Mouse (Mus musculus) neutrophil, adult 5-6 weeks (primary cell): Measurements from ENCODE around the gene Ulk3. TPM values are rescaled to one million over a fixed set of nuclear protein-coding genes. Genes with fewer than 3 reads are reported as not detected.

ENCODE experiments used
- ATAC-seq: fragments of 151-379, 151-347 bp; 2 replicates; pipeline ENCODE4 v1.8.0; 2017; ENCODE audit warnings: mild to moderate bottlenecking, moderate TSS enrichment; ENCODE audit not compliant: insufficient number of reproducible peaks, poor library complexity, low FRiP score, severe bottlenecking; ENCODE audit errors: extremely low read depth
- total RNA-seq: library from RNA; stranded (forward); fragments of 200-1000 nt; gene quantifications from 2 replicates; pipeline ENCODE4 v1.2.3, GENCODE M21; 2017

The Ulk3 gene
- total RNA-seq, 1 experiment from 2014 or later: 34.4 TPM

DNA sequence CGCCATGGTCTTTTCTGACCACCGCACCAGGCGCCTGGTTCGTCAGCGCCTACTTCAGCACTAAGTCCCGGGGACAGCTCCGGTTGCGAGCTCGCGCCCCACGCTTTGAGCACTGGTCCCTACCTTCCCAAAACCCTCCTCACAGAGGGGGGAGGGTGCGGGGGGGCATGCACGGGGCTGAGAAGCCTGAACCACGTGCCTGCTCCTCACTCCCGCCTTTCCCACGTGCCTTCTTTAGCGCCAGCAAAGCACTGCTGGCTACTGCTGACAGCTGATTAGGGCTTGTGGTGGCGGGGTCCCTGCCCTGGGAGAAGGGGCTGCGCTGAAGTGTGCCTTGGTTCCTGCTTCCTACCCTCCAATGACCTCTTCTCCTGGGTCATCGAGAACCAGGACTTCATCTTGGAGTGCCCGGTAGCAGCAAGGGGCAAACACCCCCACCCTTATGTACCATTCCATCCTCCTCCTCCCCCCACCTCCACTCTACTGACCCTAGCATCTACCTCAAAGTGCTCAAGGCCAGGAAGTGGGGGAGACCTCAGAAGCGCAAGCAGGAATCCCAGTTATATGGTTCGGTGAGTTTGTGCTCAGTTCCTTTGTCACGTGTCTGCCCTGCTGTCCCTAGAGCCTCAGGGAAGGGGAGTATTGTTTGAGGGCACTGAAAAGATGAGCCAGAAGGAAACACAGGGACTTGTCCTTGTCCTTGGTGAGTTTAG lies 17.0 kb downstream of the Ulk3 start, which contains the start of gene Cplx3:
Cplx3 (minus strand) TSS at position 143 of the 713 bp plus-strand sequence.
- ATAC-seq: no peak

DNA sequence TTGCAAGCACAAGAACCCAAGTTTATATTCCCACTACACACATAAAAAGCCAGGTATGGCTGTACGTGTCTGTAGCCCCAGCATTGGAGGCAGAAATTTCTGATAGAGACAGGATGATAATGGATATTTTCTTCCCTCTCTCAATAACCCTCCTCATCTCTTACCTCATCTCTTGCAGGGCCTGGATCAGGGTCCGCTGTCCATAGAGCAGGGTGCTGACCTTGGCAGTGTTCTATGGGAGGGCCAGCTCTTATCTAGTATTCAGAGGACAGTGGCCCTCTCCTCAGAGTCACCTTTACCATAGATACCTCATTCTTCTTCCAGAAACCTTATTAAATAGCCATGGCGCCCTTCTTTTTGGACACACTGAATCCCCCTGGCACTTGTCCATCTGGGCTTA lies 20.6 kb downstream of the Ulk3 start:
- ATAC-seq: no peak

GRCm38 (mm10) chr9:57610359-57610826 lies 21.1 kb downstream of the Ulk3 start:
- ATAC-seq: no peak

GRCm38 (mm10) chr9:57612587-57612986 lies 23.3 kb downstream of the Ulk3 start:
- ATAC-seq: no peak

DNA sequence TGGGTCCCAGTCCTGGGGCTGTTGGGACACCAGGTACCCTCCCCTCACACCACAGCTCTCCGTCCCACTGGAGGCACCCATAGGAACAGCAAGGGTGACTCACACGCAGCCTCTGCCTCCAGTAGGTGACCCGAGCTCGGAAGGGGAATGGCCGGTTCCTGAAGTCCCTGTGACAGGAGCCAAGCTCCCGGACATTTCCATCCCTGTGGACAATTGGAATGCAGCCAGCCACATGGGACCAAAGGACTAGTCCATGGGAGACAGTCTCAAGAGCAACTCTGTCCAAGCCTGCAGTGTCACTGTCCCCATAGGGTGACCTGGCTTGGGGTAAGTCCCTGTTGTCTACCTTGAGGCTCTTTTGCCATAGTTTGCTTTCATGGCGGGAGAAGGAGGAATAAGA lies 24.7 kb downstream of the Ulk3 start:
- ATAC-seq: no peak

DNA sequence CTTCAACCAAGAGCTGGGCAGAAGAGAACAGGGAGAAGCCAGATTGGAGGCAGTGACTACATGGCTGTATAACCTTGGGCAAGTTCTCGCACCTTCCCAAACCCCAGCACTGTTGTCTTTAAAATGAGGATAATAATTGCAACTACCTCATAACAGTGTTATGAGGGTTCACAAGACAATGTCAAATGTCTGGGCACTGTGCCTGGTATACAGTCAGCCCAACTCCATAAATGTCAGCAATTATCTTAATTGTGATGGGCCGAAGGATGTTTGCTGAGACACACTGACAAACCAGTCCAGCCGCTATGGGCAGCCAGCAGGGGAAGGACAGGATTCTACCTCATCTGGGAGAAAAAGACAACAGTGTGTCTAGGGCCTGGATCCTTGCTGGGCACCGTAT lies 25.5 kb downstream of the Ulk3 start:
- ATAC-seq: no peak

GRCm38 (mm10) chr9:57617556-57618169 lies 28.4 kb downstream of the Ulk3 start:
- ATAC-seq: no peak

DNA sequence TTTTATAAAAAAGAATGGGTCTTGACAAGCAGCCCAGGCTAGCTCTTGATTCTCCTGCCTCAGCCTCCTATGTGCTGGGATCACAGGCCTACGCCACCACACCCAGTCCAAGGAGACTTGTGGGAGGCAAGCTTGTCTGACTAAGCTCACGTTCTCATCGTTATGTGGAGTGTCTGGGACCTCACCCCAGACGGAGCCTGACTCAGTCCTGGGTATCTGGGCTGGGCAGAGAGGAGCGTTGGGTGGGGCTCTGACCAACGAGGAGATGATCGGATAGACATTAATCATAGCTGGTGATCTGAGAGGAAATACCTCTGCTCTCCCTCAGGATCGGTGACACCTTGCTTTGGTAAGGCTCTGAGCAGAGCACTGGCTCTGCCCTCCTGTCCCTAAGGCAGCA lies 29.6 kb downstream of the Ulk3 start:
- ATAC-seq: no peak

GRCm38 (mm10) chr9:57620674-57621073 lies 31.4 kb downstream of the Ulk3 start, which contains the start of gene Lman1l:
Gene Lman1l (minus strand): TSS chr9:57620774.
- no peak for ATAC-seq

DNA sequence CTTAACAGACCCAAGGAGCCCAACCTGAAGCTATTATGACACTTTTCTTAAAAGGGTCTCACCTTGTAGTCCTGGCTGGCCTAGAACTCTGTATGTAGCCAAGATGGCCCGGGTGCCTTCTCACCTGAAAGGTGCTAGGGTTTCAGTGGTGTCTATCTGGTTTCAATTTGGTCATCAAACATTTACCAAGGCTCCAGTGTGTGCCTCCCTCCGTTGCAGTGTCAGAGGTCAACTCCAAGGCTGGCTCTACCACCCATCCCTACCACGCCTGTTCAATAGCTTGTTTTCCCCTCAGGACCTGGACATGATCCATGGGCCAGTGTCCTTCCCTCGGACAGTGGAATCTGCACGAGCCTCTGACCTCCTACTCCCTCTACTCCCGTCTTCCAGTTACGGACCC lies 35.0 kb downstream of the Ulk3 start:
- ATAC-seq: no peak

DNA sequence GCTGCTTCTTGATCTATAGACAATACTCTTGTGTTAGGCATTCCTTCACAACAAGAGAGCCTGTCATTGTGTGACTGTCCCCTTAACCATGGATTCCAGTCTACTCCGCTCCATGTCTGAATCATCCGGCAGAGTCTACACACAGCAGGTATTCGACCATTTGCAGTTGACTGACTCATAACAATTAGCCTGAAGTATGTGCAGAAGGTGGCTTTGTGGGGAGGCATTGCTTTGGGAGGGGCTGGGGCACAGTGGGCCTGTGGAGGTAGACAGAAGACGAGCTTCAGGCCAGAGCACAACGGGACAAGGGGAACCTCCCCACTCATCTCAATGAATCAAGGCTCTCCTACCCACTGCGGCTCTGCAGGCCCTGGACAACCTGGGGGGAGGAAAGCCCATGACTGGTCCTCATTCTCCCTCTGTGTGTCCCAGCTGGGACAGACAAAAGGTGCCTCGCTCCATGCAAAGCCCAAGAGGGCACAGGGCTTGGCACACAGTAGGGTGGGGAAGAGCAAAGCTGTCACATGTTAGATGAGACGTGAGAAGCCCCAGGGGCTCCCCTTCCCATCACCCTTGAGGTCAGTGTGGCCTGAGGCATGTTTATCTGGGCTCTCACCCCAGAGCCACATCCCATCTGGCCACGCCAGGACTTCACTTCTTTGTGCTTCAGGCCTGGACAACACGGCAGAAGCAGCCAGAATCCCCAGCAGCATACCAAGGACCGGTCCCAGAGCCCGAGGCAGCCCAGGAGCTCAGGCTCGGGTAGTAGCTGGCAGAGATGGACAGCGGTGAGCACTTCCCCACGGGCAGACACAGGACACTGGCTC lies 36.6 kb downstream of the Ulk3 start:
- ATAC-seq: no peak

DNA sequence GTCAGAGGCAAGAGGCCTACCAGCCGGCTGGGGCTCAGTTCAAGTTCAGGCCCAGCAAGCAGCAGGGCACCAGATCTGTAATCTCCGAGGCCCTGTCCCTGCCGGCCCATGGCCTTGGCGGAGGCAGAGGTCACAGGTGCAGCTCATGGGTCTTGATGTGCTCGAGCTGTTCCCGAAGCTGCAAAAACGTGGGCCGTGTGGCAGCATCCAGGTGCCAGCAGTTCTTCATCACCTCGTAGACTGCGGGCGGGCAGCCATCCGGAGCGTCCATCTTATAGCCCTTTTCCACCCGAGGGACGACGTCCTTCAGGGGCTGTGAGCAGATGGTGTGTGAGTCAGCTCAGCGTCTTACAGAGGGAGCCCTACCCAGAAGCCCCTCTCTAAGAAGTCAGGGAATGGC lies 37.9 kb downstream of the Ulk3 start:
- ATAC-seq: no peak

GRCm38 (mm10) chr9:57627892-57628291 lies 38.6 kb downstream of the Ulk3 start:
- ATAC-seq: no peak

DNA sequence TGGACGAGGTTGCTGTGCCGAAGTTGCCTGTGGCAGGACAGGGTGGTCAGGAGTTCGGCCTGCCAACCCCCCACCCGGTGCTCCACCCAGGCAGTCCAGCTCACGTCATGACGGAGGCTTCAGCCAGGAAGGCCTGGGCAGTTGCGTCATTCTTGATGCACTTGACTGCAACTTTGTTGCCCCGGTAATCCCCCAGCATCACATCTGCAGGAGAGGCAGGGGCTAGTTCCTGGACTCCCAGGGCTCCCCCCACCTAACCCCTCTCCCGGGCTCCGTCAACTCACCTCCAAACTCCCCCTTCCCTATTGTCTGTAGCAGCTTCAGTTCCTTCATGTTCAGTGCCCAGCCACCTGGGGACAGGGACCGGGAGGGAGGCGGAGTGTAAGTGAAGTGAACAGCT lies 39.5 kb downstream of the Ulk3 start:
- ATAC-seq: no peak

- peak; percentile 61 for ATAC-seq
These were observed 40.0 kb downstream of the Ulk3 start for GRCm38 (mm10) chr9:57629118-57629874.

GRCm38 (mm10) chr9:57633481-57634024 lies 44.3 kb downstream of the Ulk3 start:
- ATAC-seq: no peak

- ATAC-seq: no peak
These were observed 48.0 kb downstream of the Ulk3 start for GRCm38 (mm10) chr9:57637272-57637671.

DNA sequence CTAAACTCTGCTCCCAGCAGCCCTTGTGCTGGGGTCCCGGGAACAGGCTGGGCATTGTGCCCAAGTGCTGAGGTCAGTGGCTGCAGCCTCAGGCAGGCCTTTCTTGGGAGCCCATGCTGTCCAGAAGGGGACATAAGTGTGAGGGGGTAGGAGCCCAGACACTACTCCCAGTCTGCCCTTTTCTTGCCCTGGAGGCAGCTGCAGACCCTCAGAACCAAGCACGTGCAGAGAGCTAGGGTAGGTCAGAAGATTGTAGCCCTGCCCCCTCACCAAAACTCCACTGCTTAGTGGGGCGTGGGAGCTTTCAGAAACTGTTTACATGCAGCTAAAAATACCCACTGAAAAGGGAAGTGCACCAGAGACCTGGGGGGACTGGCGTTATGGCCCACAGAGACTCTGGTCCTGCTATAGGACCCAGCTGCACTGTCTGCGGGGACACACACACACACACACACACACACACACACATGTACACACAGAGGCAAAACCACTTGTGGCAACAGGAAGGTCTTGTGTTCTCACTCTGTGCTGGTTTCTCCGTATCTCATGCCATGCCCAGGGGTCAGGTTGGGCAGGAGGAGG lies 48.6 kb downstream of the Ulk3 start:
- peak; percentile 58 for ATAC-seq
